Mouse (Mus musculus): ENCODE measurements around the gene Lrmda.

Lrmda gene

GRCm38 (mm10) chr14:22435860-22436377, 416.4 kb downstream of the Lrmda start:
- DNase-seq: no peak

GRCm38 (mm10) chr14:22440341-22440999, 421.0 kb downstream of the Lrmda start:
- DNase-seq: no peak

- no peak for DNase-seq
Observed at GRCm38 (mm10) chr14:22441859-22442447, 422.4 kb downstream of the Lrmda start.

GRCm38 (mm10) chr14:22442719-22443118, 423.2 kb downstream of the Lrmda start:
- no peak for DNase-seq

GRCm38 (mm10) chr14:22444541-22444940, 425.0 kb downstream of the Lrmda start:
- DNase-seq: no peak

GRCm38 (mm10) chr14:22445161-22445821, 425.8 kb downstream of the Lrmda start:
- DNase-seq: peak; percentile 45

- DNase-seq: no peak
Observed at GRCm38 (mm10) chr14:22445841-22446570, 426.5 kb downstream of the Lrmda start.

GRCm38 (mm10) chr14:22451603-22452002, 432.1 kb downstream of the Lrmda start:
- peak; percentile 17 for DNase-seq

GRCm38 (mm10) chr14:22464314-22464713, 444.8 kb downstream of the Lrmda start:
- no peak for DNase-seq

- no peak for DNase-seq
Observed at GRCm38 (mm10) chr14:22471041-22471440, 451.5 kb downstream of the Lrmda start.

- DNase-seq: no peak
Observed at GRCm38 (mm10) chr14:22473451-22473850, 453.9 kb downstream of the Lrmda start.

GRCm38 (mm10) chr14:22473991-22474390, 454.5 kb downstream of the Lrmda start:
- DNase-seq: no peak

GRCm38 (mm10) chr14:22493326-22493725, 473.8 kb downstream of the Lrmda start:
- DNase-seq: no peak

GRCm38 (mm10) chr14:22494290-22494689, 474.8 kb downstream of the Lrmda start:
- DNase-seq: no peak

GRCm38 (mm10) chr14:22494866-22495265, 475.4 kb downstream of the Lrmda start:
- DNase-seq: no peak

GRCm38 (mm10) chr14:22495286-22495685, 475.8 kb downstream of the Lrmda start:
- DNase-seq: no peak

GRCm38 (mm10) chr14:22497636-22498131, 478.2 kb downstream of the Lrmda start:
- peak; percentile 19 for DNase-seq

GRCm38 (mm10) chr14:22509747-22510530, 490.4 kb downstream of the Lrmda start:
- DNase-seq: no peak

GRCm38 (mm10) chr14:22510531-22510785, 490.9 kb downstream of the Lrmda start:
- no peak for DNase-seq

- peak; percentile 10 for DNase-seq
Observed at GRCm38 (mm10) chr14:22514362-22515084, 495.0 kb downstream of the Lrmda start.

- DNase-seq: no peak
Observed at GRCm38 (mm10) chr14:22530706-22531105, 511.2 kb downstream of the Lrmda start.

GRCm38 (mm10) chr14:22533501-22533900, 514.0 kb downstream of the Lrmda start:
- DNase-seq: no peak

Data from layer of hippocampus, adult 9-11 months (tissue).